Mouse (Mus musculus) midbrain, postnatal 0 days (tissue): ENCODE data around the gene Cd82. TPM values are rescaled to one million over a fixed set of nuclear protein-coding genes. Genes with fewer than 3 reads are reported as not detected.

Experiments used
- ATAC-seq: fragments of 200-750 bp; cut with Nextera tagmentation; 2 replicates; pipeline ENCODE4 v1.8.0; 2017; ENCODE audit warnings: moderate number of reproducible peaks, mild to moderate bottlenecking, moderate TSS enrichment, moderate library complexity; ENCODE audit not compliant: low FRiP score
- DNase-seq: peaks from one replicate; pipeline ENCODE4 v3.0.0-alpha.2; 2015; ENCODE audit warnings: low spot score
- H3K27ac ChIP-seq: fragments of 300-500 bp; sonication (generic); 2 replicates; pipeline ENCODE4 v1.5.1; 2014; ENCODE audit warnings: low read depth, mild to moderate bottlenecking, low read length, mixed read lengths
- H3K27me3 ChIP-seq: fragments of 300-500 bp; sonication (generic); 2 replicates; pipeline ENCODE4 v1.6.1; 2014; ENCODE audit warnings: low read length, control low read depth, mixed read lengths; ENCODE audit not compliant: insufficient read depth
- H3K36me3 ChIP-seq: fragments of 300-500 bp; sonication (generic); 2 replicates; pipeline ENCODE4 v1.6.1; 2014; ENCODE audit warnings: low read length, control low read depth, mixed read lengths; ENCODE audit not compliant: insufficient read depth
- H3K4me1 ChIP-seq: fragments of 300-500 bp; sonication (generic); 2 replicates; pipeline ENCODE4 v1.6.1; 2014; ENCODE audit warnings: mild to moderate bottlenecking, control low read depth, antibody characterized with exemption, low read length, mixed read lengths; ENCODE audit not compliant: insufficient read depth
- H3K4me2 ChIP-seq: fragments of 300-500 bp; sonication (generic); 2 replicates; pipeline ENCODE4 v1.6.1; 2014; ENCODE audit warnings: low read depth, mild to moderate bottlenecking, low read length, mixed read lengths; ENCODE audit not compliant: poor library complexity, severe bottlenecking
- H3K4me3 ChIP-seq: fragments of 300-500 bp; sonication (generic); 2 replicates; pipeline ENCODE4 v1.5.1; 2014; ENCODE audit warnings: low read depth, mild to moderate bottlenecking, low read length, moderate library complexity
- H3K9ac ChIP-seq: fragments of 300-500 bp; sonication (generic); replicated peaks from 2 replicates; pipeline ENCODE4 v1.6.1; 2014; ENCODE audit warnings: mild to moderate bottlenecking, low read length, moderate library complexity, mixed read lengths; ENCODE audit not compliant: poor library complexity, severe bottlenecking
- H3K9me3 ChIP-seq: fragments of 300-500 bp; sonication (generic); 2 replicates; pipeline ENCODE4 v1.6.1; 2016; ENCODE audit warnings: low read length, control low read depth
- CTCF ChIP-seq: IDR thresholded peaks from 2 replicates; pipeline ENCODE4 v1.5.1; 2016; ENCODE audit warnings: antibody characterized with exemption, mild to moderate bottlenecking
- WGBS: fragments of 180-500 bp; shearing (Covaris S2); extraction: QIAGEN DNeasy Blood & Tissue Kit; methylation state at CpG from one replicate; pipeline ENCODE4 v1.1.7; 2014; 5-methylcytosine and 5-hydroxymethylcytosine counted together
- polyA plus RNA-seq: library from polyadenylated mRNA; unstranded; fragments of >200 nt; fragmentation: Nextera tagmentation; extraction: Ambion mirVana; gene quantifications from 2 replicates; pipeline ENCODE4 v1.2.1, GENCODE M21; 2015
- total RNA-seq: library from RNA; depleted of rRNA; stranded (reverse); fragments of >200 nt; gene quantifications from 2 replicates; pipeline ENCODE4 v1.2.3, GENCODE M21; 2014; rRNA removed

The Cd82 gene
- 9.2 and 11.4 TPM in 2 replicates for total RNA-seq
- polyA plus RNA-seq: 14.5 and 14.8 TPM in 2 replicates

- 3% methylated on average over 20 of the region's 20 CpGs for WGBS
- peaks cover 15% of the 10 kb centered on the region; the same call in 1 of the 2 replicates for H3K27me3 ChIP-seq
- peak within 1 kb of the TSS; percentile 19 for H3K9ac ChIP-seq
- H3K4me2 ChIP-seq: peak within 1 kb of the TSS; percentile 78
- H3K9me3 ChIP-seq: no peaks in the 10 kb centered on the region
- no peaks in the 10 kb centered on the region for H3K36me3 ChIP-seq
- TF ChIP-seq CTCF: no peak
- H3K4me1 ChIP-seq: 0 out of 2 replicates have a peak, but pooled peaks cover 4% of the 10 kb centered on the region
- H3K4me3 ChIP-seq: peak within 1 kb of the TSS; percentile 36
- peak; percentile 52 for DNase-seq
- H3K27ac ChIP-seq: no peak within 1 kb of the TSS
- peak; percentile 65 for ATAC-seq
These were observed at the start of gene Cd82 for GRCm38 (mm10) chr2:93462760-93463159. Gene Cd82, minus strand, starts transcription at chr2:93463140.

- no peaks in the 10 kb centered on the region for H3K36me3 ChIP-seq
- no peak overlapping the region for H3K9ac ChIP-seq
- H3K4me2 ChIP-seq: no peak overlapping the region
- no peaks in the 10 kb centered on the region for H3K4me1 ChIP-seq
- no peak for TF ChIP-seq CTCF
- H3K4me3 ChIP-seq: no peak overlapping the region
- no peaks in the 10 kb centered on the region for H3K9me3 ChIP-seq
- ATAC-seq (no peak), DNase-seq (no peak)
- no peaks in the 10 kb centered on the region for H3K27me3 ChIP-seq
- 58% methylated on average over 7 of the region's 7 CpGs for WGBS
- no peak overlapping the region for H3K27ac ChIP-seq
These were observed 49.2 kb upstream of the Cd82 start for GRCm38 (mm10) chr2:93512130-93512529.

- no peak overlapping the region for H3K9ac ChIP-seq
- no peaks in the 10 kb centered on the region for H3K9me3 ChIP-seq
- no peaks in the 10 kb centered on the region for H3K27me3 ChIP-seq
- ATAC-seq (no peak), DNase-seq (peak; percentile 30)
- WGBS: 96% methylated on average over 1 of the region's 1 CpGs
- H3K4me1 ChIP-seq: no peaks in the 10 kb centered on the region
- no peak overlapping the region for H3K4me3 ChIP-seq
- no peak for TF ChIP-seq CTCF
- H3K4me2 ChIP-seq: no peak overlapping the region
- H3K27ac ChIP-seq: no peak overlapping the region
- H3K36me3 ChIP-seq: no peaks in the 10 kb centered on the region
These were observed 47.9 kb upstream of the Cd82 start for GRCm38 (mm10) chr2:93510839-93511238.

- TF ChIP-seq CTCF: no peak
- WGBS: 86% methylated on average over 12 of the region's 12 CpGs
- ATAC-seq: no peak
- H3K27me3 ChIP-seq: no peaks in the 10 kb centered on the region
- H3K4me2 ChIP-seq: no peak overlapping the region
- H3K4me1 ChIP-seq: no peaks in the 10 kb centered on the region
- no peak overlapping the region for H3K9ac ChIP-seq
- DNase-seq: no peak
- no peak overlapping the region for H3K4me3 ChIP-seq
- no peaks in the 10 kb centered on the region for H3K36me3 ChIP-seq
- H3K27ac ChIP-seq: no peak overlapping the region
- no peaks in the 10 kb centered on the region for H3K9me3 ChIP-seq
These were observed 47.1 kb upstream of the Cd82 start for GRCm38 (mm10) chr2:93509777-93510750.

- TF ChIP-seq CTCF: no peak
- Histone ChIP-seq H3K27me3 (no peaks in the 10 kb centered on the region), H3K9me3 (no peaks in the 10 kb centered on the region), H3K9ac (no peak overlapping the region), H3K36me3 (no peaks in the 10 kb centered on the region), H3K4me3 (no peak overlapping the region), H3K27ac (no peak overlapping the region), H3K4me1 (no peaks in the 10 kb centered on the region), H3K4me2 (no peak overlapping the region)
- WGBS: 81% methylated on average over 6 of the region's 6 CpGs
- no peak for ATAC-seq
- DNase-seq: peak; percentile 45
These were observed 42.2 kb upstream of the Cd82 start for GRCm38 (mm10) chr2:93505091-93505490.

- Histone ChIP-seq H3K9me3 (no peaks in the 10 kb centered on the region), H3K9ac (no peak overlapping the region), H3K27ac (no peak overlapping the region), H3K27me3 (no peaks in the 10 kb centered on the region), H3K4me3 (no peak overlapping the region), H3K4me2 (no peak overlapping the region), H3K36me3 (no peaks in the 10 kb centered on the region), H3K4me1 (no peaks in the 10 kb centered on the region)
- DNase-seq (no peak), ATAC-seq (no peak)
- no peak for TF ChIP-seq CTCF
- 85% methylated on average over 4 of the region's 4 CpGs for WGBS
These were observed 40.4 kb upstream of the Cd82 start for GRCm38 (mm10) chr2:93503353-93503752.
